Mouse (Mus musculus) E14TG2a.4 (cell line): ENCODE data around the gene Ly6g5b.

Experiments
- CTCF ChIP-seq: conservative IDR thresholded peaks from 2 replicates; pipeline ENCODE4 v1.5.1; 2014; ENCODE audit warnings: low read length
- NANOG ChIP-seq: IDR thresholded peaks from 2 replicates; pipeline ENCODE4 v1.6.1; 2014; ENCODE audit warnings: borderline replicate concordance, low read length, mixed read lengths

DNA sequence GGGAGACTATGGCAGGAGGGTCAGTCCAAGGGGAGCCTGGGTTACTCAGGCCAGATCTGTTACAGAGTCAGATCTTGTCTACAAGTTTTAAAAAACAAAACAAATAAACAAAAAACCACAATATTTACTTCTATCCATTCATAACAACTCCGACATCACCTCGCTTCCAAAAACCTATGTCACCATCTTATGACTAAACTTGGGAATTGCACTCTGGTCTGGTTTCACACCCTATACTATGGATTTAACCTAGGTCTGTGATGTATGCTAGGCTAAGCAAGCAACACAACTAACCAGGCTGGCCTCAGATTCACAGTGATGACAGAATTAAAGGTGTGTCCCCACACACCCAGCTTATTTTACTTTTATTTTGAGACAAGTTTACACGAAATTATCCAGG lies 8.7 kb downstream of the Ly6g5b start:
- TF ChIP-seq CTCF (no peak), NANOG (no peak)
